Mouse (Mus musculus) hindbrain, embryonic 10.5 days (tissue): Measurements from ENCODE around the gene Dmp1. TPM values are rescaled to one million over a fixed set of nuclear protein-coding genes. Genes with fewer than 3 reads are reported as not detected.

Experiments
- DNase-seq: peaks from one replicate; pipeline ENCODE4 v3.0.0-alpha.2; 2017; ENCODE audit warnings: low spot score
- H3K27ac ChIP-seq: fragments of 300-500 bp; sonication (generic); 2 replicates; pipeline ENCODE4 v1.5.1; 2016; ENCODE audit warnings: mild to moderate bottlenecking, moderate library complexity
- H3K27me3 ChIP-seq: fragments of 300-500 bp; sonication (generic); 2 replicates; pipeline ENCODE4 v1.6.1; 2016; ENCODE audit warnings: mild to moderate bottlenecking; ENCODE audit not compliant: poor library complexity, insufficient read depth, severe bottlenecking
- H3K36me3 ChIP-seq: fragments of 300-500 bp; sonication (generic); 2 replicates; pipeline ENCODE4 v1.6.1; 2016; ENCODE audit warnings: mild to moderate bottlenecking, moderate library complexity
- H3K4me1 ChIP-seq: fragments of 300-500 bp; sonication (generic); replicated peaks from 2 replicates; pipeline ENCODE4 v1.6.1; 2016; ENCODE audit warnings: mild to moderate bottlenecking
- H3K4me3 ChIP-seq: fragments of 300-500 bp; sonication (generic); 2 replicates; pipeline ENCODE4 v1.5.1; 2016; ENCODE audit warnings: mild to moderate bottlenecking, moderate library complexity
- H3K9me3 ChIP-seq: fragments of 300-500 bp; sonication (generic); 2 replicates; pipeline ENCODE4 v1.6.1; 2016; ENCODE audit warnings: mild to moderate bottlenecking, moderate library complexity
- WGBS: fragments of 180-500 bp; shearing (Covaris S2); methylation state at CpG from one replicate; pipeline ENCODE4 v1.1.7; 2016; 5-methylcytosine and 5-hydroxymethylcytosine counted together
- polyA plus RNA-seq: library from polyadenylated mRNA; unstranded; fragments of >200 nt; fragmentation: Nextera tagmentation; extraction: Ambion mirVana; gene quantifications from 2 replicates; pipeline ENCODE4 v1.2.1, GENCODE M21; 2016

The Dmp1 gene
- polyA plus RNA-seq, 1 experiment from 2014 or later = 0.41 TPM

DNA sequence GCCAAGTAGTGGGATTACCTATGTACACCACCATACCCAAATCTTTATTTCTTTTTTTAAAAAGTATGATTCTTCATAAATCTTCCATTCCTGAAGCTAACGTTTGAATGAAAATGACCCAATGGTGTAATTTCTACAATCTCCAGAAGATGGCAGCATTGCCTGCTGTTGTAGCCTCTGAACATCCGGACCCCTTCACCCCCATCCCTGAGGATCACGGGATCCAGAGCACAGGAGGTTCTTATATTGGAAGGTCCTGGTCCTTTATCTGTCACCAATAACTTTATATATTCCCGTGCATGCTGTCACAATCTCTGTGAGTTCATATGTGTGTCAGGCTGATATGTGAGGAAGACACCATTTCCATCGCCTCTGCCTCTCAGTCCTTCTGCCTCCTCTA is 16.5 kb downstream of the Dmp1 start:
- Histone ChIP-seq H3K36me3 (no peaks in the 10 kb centered on the region), H3K9me3 (no peaks in the 10 kb centered on the region), H3K27me3 (no peaks in the 10 kb centered on the region), H3K27ac (no peak overlapping the region), H3K4me1 (no peaks in the 10 kb centered on the region), H3K4me3 (no peak overlapping the region)
- DNase-seq = peak; percentile 30
- WGBS = 35% methylated on average over 5 of the region's 5 CpGs

DNA sequence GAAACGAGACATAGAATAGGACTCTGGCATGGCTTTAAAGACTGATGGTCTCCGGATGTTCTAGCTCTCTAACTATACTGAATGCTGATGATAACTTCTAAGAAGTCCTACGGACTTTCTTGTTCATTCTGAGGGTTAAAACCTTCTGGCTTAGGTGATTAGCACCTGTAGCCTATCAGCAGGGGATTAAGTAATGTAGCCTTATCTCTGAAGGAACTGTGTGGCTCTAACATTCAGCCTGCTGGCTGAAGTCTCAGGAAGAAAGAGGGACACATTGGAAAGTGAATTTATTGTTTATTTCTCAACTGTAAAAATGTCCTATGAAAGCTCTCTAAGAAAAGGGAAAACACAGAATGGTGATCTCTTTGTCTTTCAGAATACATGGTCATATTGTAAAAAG is 21.9 kb downstream of the Dmp1 start:
- H3K9me3 ChIP-seq = no peaks in the 10 kb centered on the region
- DNase-seq = no peak
- H3K27ac ChIP-seq = no peak overlapping the region
- WGBS = 89% methylated on average over 3 of the region's 3 CpGs
- no peak overlapping the region for H3K4me3 ChIP-seq
- H3K27me3 ChIP-seq = no peaks in the 10 kb centered on the region
- H3K36me3 ChIP-seq = no peaks in the 10 kb centered on the region
- no peaks in the 10 kb centered on the region; the same call in 1 of the 2 replicates for H3K4me1 ChIP-seq

DNA sequence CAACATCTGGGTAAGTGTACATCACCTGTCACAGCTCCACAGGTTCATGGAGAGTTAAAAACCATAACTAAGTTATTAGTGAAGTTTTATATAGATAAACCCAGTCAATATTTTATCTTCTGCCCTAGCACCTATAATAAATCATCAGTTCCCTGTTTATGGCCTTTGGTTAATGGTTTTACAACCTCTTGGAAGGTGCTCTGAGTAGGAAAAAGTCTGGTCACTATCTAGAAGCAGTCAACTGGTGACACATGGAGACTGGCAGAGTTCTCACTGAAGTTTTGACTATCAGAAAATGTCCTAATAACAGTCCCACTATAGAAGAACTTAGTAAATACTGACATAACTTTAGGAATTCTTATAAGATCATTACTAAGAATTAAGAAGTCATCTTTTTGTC is 22.3 kb downstream of the Dmp1 start:
- no peak overlapping the region for H3K27ac ChIP-seq

DNA sequence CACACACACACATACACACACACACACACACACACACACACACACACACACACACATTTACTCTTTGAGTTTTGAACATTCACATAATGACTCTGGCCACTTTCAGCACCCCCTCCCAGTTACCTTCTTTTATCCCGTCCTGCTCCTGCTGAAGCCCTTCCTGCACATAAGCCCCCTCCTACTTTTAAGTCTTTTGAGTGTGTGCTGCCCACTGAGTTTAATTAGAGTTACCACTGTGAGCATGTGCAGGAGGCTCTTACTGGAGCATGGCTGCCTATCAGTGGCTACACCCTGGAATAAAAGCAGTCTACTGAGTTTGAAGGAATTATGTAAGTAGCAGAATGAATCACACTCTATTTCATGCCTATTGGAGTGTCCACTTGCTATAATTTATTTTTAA is 26.1 kb downstream of the Dmp1 start:
- H3K4me1 ChIP-seq = no peaks in the 10 kb centered on the region; the same call in 1 of the 2 replicates
- WGBS = 23% methylated on average over 1 of the region's 1 CpGs
- no peaks in the 10 kb centered on the region for H3K9me3 ChIP-seq
- no peaks in the 10 kb centered on the region for H3K36me3 ChIP-seq
- no peaks in the 10 kb centered on the region for H3K27me3 ChIP-seq
- H3K27ac ChIP-seq = no peak overlapping the region
- DNase-seq = no peak
- no peak overlapping the region for H3K4me3 ChIP-seq

More for the DNA sequence above, 22.3 kb downstream of the Dmp1 start:
- DNase-seq = no peak
- Histone ChIP-seq H3K9me3 (no peaks in the 10 kb centered on the region), H3K4me1 (no peaks in the 10 kb centered on the region; the same call in 1 of the 2 replicates), H3K36me3 (no peaks in the 10 kb centered on the region), H3K4me3 (no peak overlapping the region), H3K27me3 (no peaks in the 10 kb centered on the region)

DNA sequence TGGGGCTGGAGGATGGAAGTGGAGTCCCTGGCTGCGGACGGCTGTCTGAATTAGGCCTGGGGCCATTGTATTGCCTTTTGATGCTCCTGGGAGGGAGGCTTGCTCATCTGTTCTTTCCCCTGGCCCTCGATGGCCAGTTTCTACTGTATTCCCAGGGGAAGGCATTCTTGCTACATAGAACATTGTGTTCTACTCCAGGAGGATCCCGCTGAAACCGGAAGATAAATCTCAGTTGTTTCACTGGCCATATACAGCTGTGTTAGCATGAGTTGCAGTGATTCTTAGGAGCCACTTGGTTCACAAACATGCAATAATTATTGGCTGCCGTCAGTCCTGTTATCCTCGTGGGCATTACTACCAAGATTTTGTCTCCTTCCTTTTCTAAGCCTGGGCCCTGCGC is 34.3 kb downstream of the Dmp1 start:
- H3K9me3 ChIP-seq = no peaks in the 10 kb centered on the region
- no peaks in the 10 kb centered on the region for H3K4me1 ChIP-seq
- H3K27ac ChIP-seq = no peak overlapping the region
- H3K4me3 ChIP-seq = no peak overlapping the region
- no peaks in the 10 kb centered on the region for H3K36me3 ChIP-seq
- no peak for DNase-seq
- H3K27me3 ChIP-seq = no peaks in the 10 kb centered on the region
- 86% methylated on average over 8 of the region's 8 CpGs for WGBS

DNA sequence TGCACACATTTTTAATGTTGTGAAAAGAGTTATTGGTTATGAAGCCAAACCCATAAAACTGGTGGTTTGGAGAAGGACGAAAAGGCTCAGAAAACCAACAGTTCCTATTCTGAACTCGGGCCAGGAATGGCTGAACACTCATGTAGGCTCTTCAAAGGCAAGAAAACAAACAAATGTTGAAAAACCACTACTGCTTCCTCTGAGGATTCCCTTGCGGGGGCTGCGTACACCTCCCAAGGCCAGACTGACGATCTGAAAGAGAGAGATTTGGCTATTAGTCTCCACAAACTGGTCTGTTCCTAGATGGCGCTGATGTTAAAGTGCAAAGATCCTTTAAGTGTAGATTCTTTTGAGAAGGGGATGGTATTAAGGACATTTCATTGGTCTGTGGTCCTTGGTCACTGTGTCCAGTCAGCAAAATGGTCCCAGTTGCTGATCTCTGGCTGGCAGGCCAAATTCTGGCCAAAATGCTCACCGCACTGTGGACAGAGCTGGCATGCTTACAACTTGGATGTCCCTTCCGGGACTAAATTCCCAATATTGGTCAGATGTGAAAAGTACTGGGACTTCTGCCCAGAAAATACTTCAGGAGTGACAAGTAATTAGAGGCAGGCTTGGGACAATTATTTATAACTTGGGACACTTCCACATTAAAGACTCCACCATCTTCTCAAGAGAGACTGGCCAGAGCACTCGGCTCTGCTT is 37.4 kb downstream of the Dmp1 start:
- H3K27me3 ChIP-seq = no peaks in the 10 kb centered on the region
- no peak for DNase-seq
- H3K4me1 ChIP-seq = no peaks in the 10 kb centered on the region
- H3K36me3 ChIP-seq = no peaks in the 10 kb centered on the region
- 88% methylated on average over 9 of the region's 9 CpGs for WGBS
- no peak overlapping the region for H3K4me3 ChIP-seq
- H3K9me3 ChIP-seq = no peaks in the 10 kb centered on the region
- no peak overlapping the region for H3K27ac ChIP-seq

DNA sequence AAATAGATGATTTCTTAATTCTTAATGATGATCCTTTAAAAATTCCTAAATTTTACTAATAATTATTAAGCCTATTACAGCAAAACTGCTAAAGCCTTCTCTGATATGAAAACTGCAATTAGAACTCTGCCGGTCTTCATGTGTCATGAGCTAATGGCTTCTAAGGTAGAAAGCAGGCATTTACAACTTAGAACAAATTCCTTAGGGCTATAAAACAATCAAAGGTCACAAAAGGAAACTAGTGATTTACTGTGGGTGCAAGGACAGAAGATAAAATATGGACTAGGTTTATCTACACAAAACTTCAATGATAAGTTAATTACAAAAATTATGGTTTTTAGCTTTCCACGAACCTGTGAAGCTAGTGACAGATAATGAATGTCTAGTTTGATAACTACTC is 41.8 kb downstream of the Dmp1 start:
- no peaks in the 10 kb centered on the region for H3K36me3 ChIP-seq
- no peaks in the 10 kb centered on the region for H3K27me3 ChIP-seq
- H3K27ac ChIP-seq = no peak overlapping the region
- no peaks in the 10 kb centered on the region for H3K4me1 ChIP-seq
- H3K4me3 ChIP-seq = no peak overlapping the region
- no peaks in the 10 kb centered on the region for H3K9me3 ChIP-seq
- DNase-seq = no peak
- WGBS = 91% methylated on average over 2 of the region's 2 CpGs

DNA sequence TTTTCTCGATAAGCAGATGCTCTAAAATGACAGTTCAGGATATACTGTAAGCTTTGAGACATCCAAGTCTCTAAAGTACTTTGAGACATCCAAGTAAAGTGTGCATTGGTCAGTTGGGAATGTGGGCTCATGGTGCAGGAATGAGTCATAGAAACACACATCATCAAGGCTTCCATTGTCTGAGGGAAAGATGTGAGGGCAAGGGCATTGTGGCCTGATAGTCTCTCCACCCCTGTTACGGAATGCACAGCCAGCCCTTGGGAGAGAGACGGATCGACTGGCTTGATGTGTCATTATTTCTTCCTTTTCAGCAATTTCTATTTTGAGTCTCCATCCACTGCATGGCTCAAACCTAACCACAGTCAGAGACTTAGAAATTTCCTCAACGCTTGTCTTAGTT is 49.4 kb downstream of the Dmp1 start:
- Histone ChIP-seq H3K27me3 (no peaks in the 10 kb centered on the region), H3K9me3 (no peaks in the 10 kb centered on the region), H3K4me1 (peaks cover 3% of the 10 kb centered on the region; the same call in 1 of the 2 replicates), H3K36me3 (no peaks in the 10 kb centered on the region), H3K27ac (no peak overlapping the region), H3K4me3 (no peak overlapping the region)
- 86% methylated on average over 5 of the region's 5 CpGs for WGBS
- DNase-seq = no peak

DNA sequence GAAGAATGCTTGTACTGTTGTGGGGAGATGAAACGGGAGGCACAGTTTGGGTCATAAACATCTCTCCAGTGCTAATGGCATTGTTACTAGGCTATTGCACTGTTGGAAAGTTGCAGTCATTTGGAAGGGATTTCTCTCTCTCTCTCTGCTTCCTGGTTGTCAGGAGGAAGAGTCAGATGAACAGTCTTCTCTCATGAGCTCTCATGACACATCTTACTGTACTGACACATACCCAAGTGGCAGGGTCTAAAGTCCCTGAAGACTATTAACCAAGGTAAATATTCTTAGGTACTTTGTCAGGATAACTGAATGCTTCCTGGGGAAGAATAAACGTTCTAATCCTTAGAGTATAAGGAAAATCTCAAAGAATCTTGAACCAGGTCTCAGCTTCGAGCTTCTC is 54.2 kb downstream of the Dmp1 start:
- H3K27ac ChIP-seq = no peak overlapping the region
- H3K4me1 ChIP-seq = peaks cover 3% of the 10 kb centered on the region; the same call in 1 of the 2 replicates
- WGBS = 68% methylated on average over 3 of the region's 3 CpGs
- no peaks in the 10 kb centered on the region for H3K9me3 ChIP-seq
- no peaks in the 10 kb centered on the region for H3K27me3 ChIP-seq
- no peak for DNase-seq
- H3K4me3 ChIP-seq = no peak overlapping the region
- H3K36me3 ChIP-seq = no peaks in the 10 kb centered on the region

DNA sequence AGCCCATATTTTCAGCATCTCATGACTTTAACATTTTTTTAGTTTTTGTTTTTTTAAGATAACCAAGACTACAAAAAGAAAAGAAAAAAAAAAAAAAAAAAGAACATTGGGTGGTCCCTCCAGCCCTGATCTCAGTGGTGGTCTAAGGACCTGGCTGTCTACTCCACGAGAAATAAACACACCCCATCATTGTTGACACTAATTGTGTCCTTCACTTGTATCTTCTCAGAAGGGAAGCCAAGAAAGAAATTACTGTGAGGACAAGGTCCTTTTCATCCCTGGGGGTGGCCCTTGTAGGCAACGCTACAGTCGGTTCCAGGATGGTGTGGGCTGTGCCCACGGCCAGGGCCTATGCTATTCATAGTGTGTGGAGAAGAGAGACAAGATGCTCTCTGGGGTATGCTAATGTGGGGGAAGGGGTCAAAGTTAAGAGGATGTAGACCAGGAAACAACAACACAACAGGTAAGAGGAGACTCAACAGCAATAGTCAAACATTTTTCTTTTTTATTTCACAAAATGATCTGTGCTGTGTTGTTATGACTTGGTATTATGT is 59.6 kb downstream of the Dmp1 start:
- DNase-seq = no peak
- Histone ChIP-seq H3K4me3 (no peak overlapping the region), H3K9me3 (no peaks in the 10 kb centered on the region), H3K36me3 (no peaks in the 10 kb centered on the region), H3K27ac (no peak overlapping the region), H3K4me1 (no peaks in the 10 kb centered on the region), H3K27me3 (no peaks in the 10 kb centered on the region)
- WGBS = 81% methylated on average over 4 of the region's 4 CpGs

DNA sequence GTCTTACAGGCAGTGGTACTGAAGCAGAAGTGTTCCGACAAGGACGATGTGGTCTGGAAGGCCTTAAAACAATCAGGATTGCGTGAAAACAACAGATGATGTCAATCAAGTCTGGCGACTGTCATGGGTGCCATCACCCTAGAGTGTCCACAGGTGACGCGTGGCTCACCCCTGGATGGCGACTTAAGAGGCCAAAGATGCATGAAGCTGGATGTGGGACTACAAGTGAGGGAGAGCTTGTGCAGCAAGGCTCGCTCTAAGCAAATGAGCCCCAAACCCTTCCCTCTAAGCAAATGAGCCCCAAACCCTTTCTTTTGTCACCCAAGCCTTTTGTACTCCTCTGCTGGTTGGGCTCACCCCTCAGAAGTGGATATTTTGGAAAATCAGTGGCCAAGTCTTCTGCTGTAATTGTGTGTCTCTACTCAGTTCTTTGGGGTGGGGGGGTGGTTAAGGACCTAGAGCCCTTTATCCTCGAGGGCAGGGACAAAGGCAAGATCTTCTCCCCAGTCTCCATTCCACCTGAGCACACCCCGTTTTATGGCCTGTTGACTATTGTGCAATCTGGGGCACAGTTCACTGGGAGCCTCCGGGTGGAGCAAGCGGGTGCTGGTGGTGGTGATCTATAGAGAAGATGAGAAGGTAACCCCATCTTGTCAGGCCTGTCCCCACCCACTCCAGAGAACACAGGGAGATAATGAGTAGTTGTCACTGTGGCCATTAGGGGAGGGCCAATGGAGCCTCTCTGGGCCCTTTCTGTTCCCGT is 60.8 kb downstream of the Dmp1 start:
- Histone ChIP-seq H3K9me3 (no peaks in the 10 kb centered on the region), H3K4me1 (no peaks in the 10 kb centered on the region), H3K36me3 (no peaks in the 10 kb centered on the region), H3K27me3 (no peaks in the 10 kb centered on the region), H3K27ac (no peak overlapping the region), H3K4me3 (no peak overlapping the region)
- no peak for DNase-seq
- 85% methylated on average over 13 of the region's 13 CpGs for WGBS
